Mouse (Mus musculus) limb, embryonic 14.5 days (tissue): ENCODE measurements around the gene Iqcf6. TPM values are rescaled to one million over a fixed set of nuclear protein-coding genes. Genes with fewer than 3 reads are reported as not detected.

ENCODE experiments used
- ATAC-seq: fragments of 200-750 bp; cut with Nextera tagmentation; 2 replicates; pipeline ENCODE4 v1.8.0; 2017; ENCODE audit warnings: low read depth, moderate number of reproducible peaks, moderate TSS enrichment; ENCODE audit not compliant: low FRiP score
- DNase-seq: peaks from one replicate; pipeline ENCODE4 v3.0.0-alpha.2; 2015; ENCODE audit warnings: low spot score
- H3K27ac ChIP-seq: fragments of 300-500 bp; sonication (generic); replicated peaks from 2 replicates; pipeline ENCODE4 v1.5.1; 2014; ENCODE audit warnings: low read depth, mild to moderate bottlenecking, low read length, moderate library complexity, mixed read lengths
- H3K27me3 ChIP-seq: fragments of 300-500 bp; sonication (generic); 2 replicates; pipeline ENCODE4 v1.6.1; 2014; ENCODE audit warnings: low read length, mixed read lengths; ENCODE audit not compliant: control insufficient read depth, insufficient read depth
- H3K36me3 ChIP-seq: fragments of 300-500 bp; sonication (generic); 2 replicates; pipeline ENCODE4 v1.6.1; 2014; ENCODE audit warnings: mild to moderate bottlenecking, low read length, moderate library complexity, mixed read lengths; ENCODE audit not compliant: control insufficient read depth, insufficient read depth
- H3K4me1 ChIP-seq: fragments of 300-500 bp; sonication (generic); 2 replicates; pipeline ENCODE4 v1.6.1; 2014; ENCODE audit warnings: antibody characterized with exemption, low read length, mixed read lengths; ENCODE audit not compliant: control insufficient read depth, insufficient read depth
- H3K4me2 ChIP-seq: fragments of 300-500 bp; sonication (generic); replicated peaks from 2 replicates; pipeline ENCODE4 v1.6.1; 2014; ENCODE audit warnings: low read depth, mild to moderate bottlenecking, low read length, moderate library complexity; ENCODE audit not compliant: severe bottlenecking
- H3K4me3 ChIP-seq: fragments of 300-500 bp; sonication (generic); replicated peaks from 2 replicates; pipeline ENCODE4 v1.5.1; 2014; ENCODE audit warnings: low read length
- H3K9ac ChIP-seq: fragments of 300-500 bp; sonication (generic); 2 replicates; pipeline ENCODE4 v1.6.1; 2014; ENCODE audit warnings: mild to moderate bottlenecking, low read depth, low read length, moderate library complexity; ENCODE audit not compliant: severe bottlenecking
- H3K9me3 ChIP-seq: fragments of 300-500 bp; sonication (generic); 2 replicates; pipeline ENCODE4 v1.6.1; 2016; ENCODE audit warnings: low read length; ENCODE audit not compliant: control insufficient read depth
- POLR2A ChIP-seq: fragments of 200-500 bp; IDR thresholded peaks from 2 replicates; pipeline ENCODE4 v1.8.0; 2012; ENCODE audit warnings: inconsistent platforms, mild to moderate bottlenecking, moderate library complexity, borderline replicate concordance; ENCODE audit not compliant: insufficient read depth, insufficient read length; ENCODE audit errors: extremely low read depth
- WGBS: fragments of 180-500 bp; shearing (Covaris S2); extraction: QIAGEN DNeasy Blood & Tissue Kit; methylation state at CpG from one replicate; pipeline ENCODE4 v1.1.7; 2014; 5-methylcytosine and 5-hydroxymethylcytosine counted together
- polyA plus RNA-seq, 2 experiments: library from polyadenylated mRNA; depleted of rRNA in 1 of 2; stranded (reverse) in 1 of 2; unstranded in 1 of 2; fragments of >200 nt; fragmentation: Nextera tagmentation in 1 of 2; extraction: Ambion mirVana in 1 of 2; gene quantifications; 2 replicates each; pipeline versions ENCODE4 v1.2.1 to v1.2.3; 2012 to 2014

Iqcf6 gene
- polyA plus RNA-seq, 2 experiments, result not detected

- no peaks in the 10 kb centered on the region for H3K9me3 ChIP-seq
- H3K36me3 ChIP-seq, result peaks cover 35% of the 10 kb centered on the region
- no peak overlapping the region for H3K4me2 ChIP-seq
- peaks cover 16% of the 10 kb centered on the region for H3K27me3 ChIP-seq
- H3K27ac ChIP-seq, result no peak overlapping the region
- no peak overlapping the region for H3K4me3 ChIP-seq
- no peak for TF ChIP-seq POLR2A
- 52% methylated on average over 5 of the region's 5 CpGs for WGBS
- H3K4me1 ChIP-seq, result peaks cover 7% of the 10 kb centered on the region; the same call in 1 of the 2 replicates
- ATAC-seq (no peak), DNase-seq (no peak)
- H3K9ac ChIP-seq, result no peak overlapping the region
Observed at GRCm38 (mm10) chr9:106656820-106657219, 30.4 kb downstream of the Iqcf6 start.

- Histone ChIP-seq H3K27me3 (peaks cover 16% of the 10 kb centered on the region), H3K4me1 (peaks cover 7% of the 10 kb centered on the region; the same call in 1 of the 2 replicates), H3K36me3 (peaks cover 42% of the 10 kb centered on the region), H3K9ac (no peak overlapping the region), H3K4me3 (no peak overlapping the region), H3K4me2 (no peak overlapping the region), H3K9me3 (no peaks in the 10 kb centered on the region), H3K27ac (no peak overlapping the region)
- WGBS, result 29% methylated on average over 5 of the region's 5 CpGs
- DNase-seq, result no peak
- ATAC-seq, result no peak
- TF ChIP-seq POLR2A, result no peak
Observed at GRCm38 (mm10) chr9:106657592-106657991, 31.2 kb downstream of the Iqcf6 start.

GRCm38 (mm10) chr9:106659441-106659840 lies 33.1 kb downstream of the Iqcf6 start:
- no peak for TF ChIP-seq POLR2A
- 79% methylated on average over 7 of the region's 7 CpGs for WGBS
- peaks cover 7% of the 10 kb centered on the region; the same call in 1 of the 2 replicates for H3K4me1 ChIP-seq
- H3K4me3 ChIP-seq, result no peak overlapping the region
- H3K27ac ChIP-seq, result no peak overlapping the region
- H3K9me3 ChIP-seq, result no peaks in the 10 kb centered on the region
- no peak overlapping the region for H3K9ac ChIP-seq
- no peak overlapping the region for H3K4me2 ChIP-seq
- peaks cover 13% of the 10 kb centered on the region for H3K27me3 ChIP-seq
- ATAC-seq (no peak), DNase-seq (no peak)
- H3K36me3 ChIP-seq, result peaks cover 46% of the 10 kb centered on the region

- ATAC-seq, result no peak
- Histone ChIP-seq H3K4me2 (no peak overlapping the region), H3K4me3 (no peak overlapping the region), H3K27me3 (peaks cover 9% of the 10 kb centered on the region), H3K9ac (no peak overlapping the region), H3K36me3 (peaks cover 51% of the 10 kb centered on the region), H3K4me1 (peaks cover 7% of the 10 kb centered on the region; the same call in 1 of the 2 replicates), H3K27ac (no peak overlapping the region), H3K9me3 (no peaks in the 10 kb centered on the region)
- no peak for DNase-seq
- no peak for TF ChIP-seq POLR2A
- WGBS, result 89% methylated on average over 1 of the region's 1 CpGs
Observed at GRCm38 (mm10) chr9:106659935-106660334, 33.6 kb downstream of the Iqcf6 start.

- Histone ChIP-seq H3K27me3 (no peaks in the 10 kb centered on the region), H3K9ac (no peak overlapping the region), H3K4me3 (no peak overlapping the region), H3K27ac (no peak overlapping the region), H3K36me3 (peaks cover 82% of the 10 kb centered on the region), H3K4me1 (no peaks in the 10 kb centered on the region), H3K4me2 (no peak overlapping the region), H3K9me3 (no peaks in the 10 kb centered on the region)
- WGBS, result 83% methylated on average over 6 of the region's 6 CpGs
- DNase-seq (no peak), ATAC-seq (no peak)
- TF ChIP-seq POLR2A, result no peak
Observed at GRCm38 (mm10) chr9:106663200-106663599, 36.8 kb downstream of the Iqcf6 start.

- no peak overlapping the region for H3K4me2 ChIP-seq
- no peak overlapping the region for H3K9ac ChIP-seq
- H3K9me3 ChIP-seq, result no peaks in the 10 kb centered on the region
- TF ChIP-seq POLR2A, result no peak
- H3K36me3 ChIP-seq, result peaks cover 74% of the 10 kb centered on the region
- H3K27ac ChIP-seq, result no peak overlapping the region
- no peaks in the 10 kb centered on the region for H3K27me3 ChIP-seq
- 87% methylated on average over 4 of the region's 4 CpGs for WGBS
- H3K4me1 ChIP-seq, result no peaks in the 10 kb centered on the region
- no peak for DNase-seq
- no peak for ATAC-seq
- H3K4me3 ChIP-seq, result no peak overlapping the region
Observed at GRCm38 (mm10) chr9:106664433-106664832, 38.1 kb downstream of the Iqcf6 start.
